Mouse (Mus musculus): ENCODE measurements at regions not wholly inside any gene's neighbourhood (a gene's known extent, or its start where the extent isn't known, plus 50 kb on each side); places are given as distances from the start of the nearest gene placed in this dataset.

GRCm38 (mm10) chr12:92251962-92252361 lies 403.0 kb upstream of the Sel1l start:
- H3K4me3 ChIP-seq (ENCODE audit: control insufficient read depth in 1 of 2, insufficient read depth in 1 of 2, low read depth in 2 of 2, low read length in 2 of 2) = no peak overlapping the region
- H3K4me1 ChIP-seq (ENCODE audit: control insufficient read depth in 1 of 2, insufficient read depth in 2 of 2, low read length in 2 of 2) = no peaks in the 10 kb centered on the region
- no peaks in the 10 kb centered on the region for H3K79me2 ChIP-seq (ENCODE audit: control insufficient read depth, insufficient read depth, low read length, poor library complexity)
- no peaks in the 10 kb centered on the region for H3K36me3 ChIP-seq (ENCODE audit: control insufficient read depth in 1 of 2, insufficient read depth in 2 of 2, low read length in 2 of 2)
- TF ChIP-seq ELF1 (IDR thresholded peaks at IDR 0.05; ENCODE audit: low read depth, low read length) (no peak), ZNF384 (IDR thresholded peaks at IDR 0.05; ENCODE audit: low read depth, low read length) (no peak), MXI1 (IDR thresholded peaks at IDR 0.05; ENCODE audit: low read depth, low read length) (no peak), POLR2AphosphoS5 (IDR thresholded peaks at IDR 0.05; ENCODE audit: borderline replicate concordance, low read depth, low read length) (no peak), E2F4 (IDR thresholded peaks at IDR 0.05; ENCODE audit: borderline replicate concordance, low read depth, low read length) (no peak)
- no peaks in the 10 kb centered on the region for H3K9me3 ChIP-seq (replicated peaks; ENCODE audit: insufficient read depth, low read length)
- no peaks in the 10 kb centered on the region for H3K27me3 ChIP-seq (ENCODE audit: control insufficient read depth in 1 of 2, insufficient read depth in 2 of 2, low read length in 2 of 2)
- no peak overlapping the region for H3K9ac ChIP-seq (ENCODE audit: control insufficient read depth, low read depth, low read length, poor library complexity, severe bottlenecking)
- H3K27ac ChIP-seq (ENCODE audit: control insufficient read depth, low read depth, low read length) = no peak overlapping the region
- no peak for DNase-seq (ENCODE audit: low read depth, low spot score)

- no peak overlapping the region for H3K4me3 ChIP-seq (ENCODE audit: control insufficient read depth in 1 of 2, insufficient read depth in 1 of 2, low read depth in 2 of 2, low read length in 2 of 2)
- H3K4me1 ChIP-seq (ENCODE audit: control insufficient read depth in 1 of 2, insufficient read depth in 2 of 2, low read length in 2 of 2) = no peaks in the 10 kb centered on the region
- DNase-seq (ENCODE audit: low read depth, low spot score) = no peak
- H3K9ac ChIP-seq (ENCODE audit: control insufficient read depth, low read depth, low read length, poor library complexity, severe bottlenecking) = no peak overlapping the region
- TF ChIP-seq TAL1 (IDR thresholded peaks at IDR 0.05; ENCODE audit: low read length) (no peak), CTCF (IDR thresholded peaks at IDR 0.05 in 2 of 3, conservative IDR thresholded peaks at IDR 0.05 in 1 of 3; ENCODE audit: control insufficient read depth in 1 of 3, insufficient read depth in 1 of 3, low read depth in 2 of 3, low read length in 3 of 3, poor library complexity in 1 of 3, severe bottlenecking in 1 of 3) (no peak), CHD1 (IDR thresholded peaks at IDR 0.05; ENCODE audit: low read depth, low read length) (no peak)
- no peaks in the 10 kb centered on the region for H3K79me2 ChIP-seq (ENCODE audit: control insufficient read depth, insufficient read depth, low read length, poor library complexity)
- H3K27me3 ChIP-seq (ENCODE audit: control insufficient read depth in 1 of 2, insufficient read depth in 2 of 2, low read length in 2 of 2) = no peaks in the 10 kb centered on the region
- H3K27ac ChIP-seq (ENCODE audit: control insufficient read depth, low read depth, low read length) = no peak overlapping the region
- H3K9me3 ChIP-seq (replicated peaks; ENCODE audit: insufficient read depth, low read length) = no peaks in the 10 kb centered on the region
- H3K36me3 ChIP-seq (ENCODE audit: control insufficient read depth in 1 of 2, insufficient read depth in 2 of 2, low read length in 2 of 2) = no peaks in the 10 kb centered on the region
These were observed 398.0 kb upstream of the Sel1l start for GRCm38 (mm10) chr12:92246790-92247451.

GRCm38 (mm10) chr12:92239956-92240699 lies 391.2 kb upstream of the Sel1l start:
- no peak for DNase-seq (ENCODE audit: low read depth, low spot score)
- Histone ChIP-seq H3K79me2 (ENCODE audit: control insufficient read depth, insufficient read depth, low read length, poor library complexity) (no peaks in the 10 kb centered on the region), H3K27ac (ENCODE audit: control insufficient read depth, low read depth, low read length) (no peak overlapping the region), H3K36me3 (ENCODE audit: control insufficient read depth in 1 of 2, insufficient read depth in 2 of 2, low read length in 2 of 2) (no peaks in the 10 kb centered on the region), H3K27me3 (ENCODE audit: control insufficient read depth in 1 of 2, insufficient read depth in 2 of 2, low read length in 2 of 2) (no peaks in the 10 kb centered on the region), H3K4me1 (ENCODE audit: control insufficient read depth in 1 of 2, insufficient read depth in 2 of 2, low read length in 2 of 2) (no peaks in the 10 kb centered on the region), H3K9me3 (replicated peaks; ENCODE audit: insufficient read depth, low read length) (no peaks in the 10 kb centered on the region), H3K4me3 (ENCODE audit: control insufficient read depth in 1 of 2, insufficient read depth in 1 of 2, low read depth in 2 of 2, low read length in 2 of 2) (no peak overlapping the region), H3K9ac (ENCODE audit: control insufficient read depth, low read depth, low read length, poor library complexity, severe bottlenecking) (no peak overlapping the region)
- TF ChIP-seq E2F4 (IDR thresholded peaks at IDR 0.05; ENCODE audit: borderline replicate concordance, low read depth, low read length) = no peak
- no peak for TF ChIP-seq USF2 (IDR thresholded peaks at IDR 0.05; ENCODE audit: borderline replicate concordance in 1 of 2, insufficient read depth in 1 of 2, low read depth in 1 of 2, low read length in 2 of 2)
- no peak for TF ChIP-seq CHD1 (IDR thresholded peaks at IDR 0.05; ENCODE audit: low read depth, low read length)
- TF ChIP-seq ZC3H11A (IDR thresholded peaks at IDR 0.05; ENCODE audit: low read depth, low read length) = no peak
- no peak for TF ChIP-seq ZMIZ1 (IDR thresholded peaks at IDR 0.05; ENCODE audit: low read depth, low read length)
- TF ChIP-seq SIN3A (IDR thresholded peaks at IDR 0.05; ENCODE audit: low read length) = no peak
- TF ChIP-seq MYC (IDR thresholded peaks at IDR 0.05; ENCODE audit: low read depth, low read length) = no peak
- no peak for TF ChIP-seq EP300 (IDR thresholded peaks at IDR 0.05; ENCODE audit: low read depth in 1 of 2, low read length in 2 of 2)
- TF ChIP-seq POLR2AphosphoS2 (IDR thresholded peaks at IDR 0.05; ENCODE audit: low read length) = no peak
- TF ChIP-seq NELFE (IDR thresholded peaks at IDR 0.05; ENCODE audit: low read depth, low read length) = no peak
- TF ChIP-seq GABPA (IDR thresholded peaks at IDR 0.05; ENCODE audit: low read depth, low read length) = no peak
- no peak for TF ChIP-seq TBP (IDR thresholded peaks at IDR 0.05; ENCODE audit: low read depth, low read length)
- no peak for TF ChIP-seq ZNF384 (IDR thresholded peaks at IDR 0.05; ENCODE audit: low read depth, low read length)
- TF ChIP-seq JUND (IDR thresholded peaks at IDR 0.05; ENCODE audit: low read depth, low read length) = no peak
- no peak for TF ChIP-seq MAFK (IDR thresholded peaks at IDR 0.05; ENCODE audit: borderline replicate concordance, low read depth, low read length)
- TF ChIP-seq ETS1 (IDR thresholded peaks at IDR 0.05; ENCODE audit: low read depth, low read length) = no peak
- no peak for TF ChIP-seq HCFC1 (IDR thresholded peaks at IDR 0.05; ENCODE audit: low read depth, low read length)
- TF ChIP-seq BHLHE40 (IDR thresholded peaks at IDR 0.05; ENCODE audit: borderline replicate concordance, low read depth, low read length) = no peak
- no peak for TF ChIP-seq UBTF (IDR thresholded peaks at IDR 0.05; ENCODE audit: borderline replicate concordance, insufficient read depth, low read depth, low read length)
